Mouse (Mus musculus) myocyte (in vitro differentiated cells): ENCODE measurements around the gene Th. TPM values are rescaled to one million over a fixed set of nuclear protein-coding genes. Genes with fewer than 3 reads are reported as not detected.

ENCODE experiments used
- H3K27me3 ChIP-seq: one replicate; pipeline ENCODE4 v1.6.1; 2011; ENCODE audit not compliant: control insufficient read depth, insufficient read depth, insufficient read length
- H3K36me3 ChIP-seq: one replicate; pipeline ENCODE4 v1.6.1; 2011; ENCODE audit not compliant: control insufficient read depth, insufficient read depth
- H3K4me2 ChIP-seq: one replicate; pipeline ENCODE4 v1.6.1; 2011; ENCODE audit warnings: low read depth, control low read depth
- H3K4me3 ChIP-seq: one replicate; pipeline ENCODE4 v1.5.1; 2011; ENCODE audit warnings: mild to moderate bottlenecking, control low read depth, moderate library complexity
- H3K79me2 ChIP-seq: one replicate; pipeline ENCODE4 v1.6.1; 2011; ENCODE audit not compliant: control insufficient read depth, insufficient read depth
- H3ac ChIP-seq: one replicate; pipeline ENCODE4 v1.6.1; 2011; ENCODE audit not compliant: control insufficient read depth, insufficient read length
- CEBPB ChIP-seq: IDR thresholded peaks from 2 replicates; pipeline ENCODE4 v1.6.1; 2011; ENCODE audit warnings: mild to moderate bottlenecking, moderate library complexity; ENCODE audit not compliant: poor library complexity, insufficient read depth, severe bottlenecking
- E2F4 ChIP-seq: IDR thresholded peaks from one replicate; pipeline ENCODE4 v1.6.1; 2011; ENCODE audit warnings: mild to moderate bottlenecking, control low read depth, moderate library complexity; ENCODE audit not compliant: insufficient read depth
- MAX ChIP-seq: IDR thresholded peaks from one replicate; pipeline ENCODE4 v1.6.1; 2011; ENCODE audit warnings: low read depth, mild to moderate bottlenecking, control low read depth
- MYOD1 ChIP-seq, 3 experiments: IDR thresholded peaks; one replicate each; pipeline ENCODE4 v1.6.1; 2011; ENCODE audit warnings: control low read depth in 2 of 3, low read depth in 2 of 3, mild to moderate bottlenecking in 2 of 3, moderate library complexity in 1 of 3; ENCODE audit not compliant: insufficient read length in 2 of 3, control insufficient read depth in 1 of 3
- MYOG ChIP-seq, 3 experiments: IDR thresholded peaks; one replicate each; pipeline ENCODE4 v1.6.1; 2011; ENCODE audit warnings: control low read depth in 2 of 3, low read depth in 2 of 3, mild to moderate bottlenecking in 2 of 3; ENCODE audit not compliant: insufficient read length in 2 of 3, control insufficient read depth in 1 of 3, insufficient read depth in 1 of 3
- POLR2A ChIP-seq: IDR thresholded peaks from one replicate; pipeline ENCODE4 v1.6.1; 2011; ENCODE audit warnings: low read depth, mild to moderate bottlenecking, control low read depth, moderate library complexity; ENCODE audit not compliant: insufficient read length
- POLR2AphosphoS2 ChIP-seq: IDR thresholded peaks from one replicate; pipeline ENCODE4 v1.6.1; 2011; ENCODE audit warnings: low read depth, control low read depth; ENCODE audit not compliant: insufficient read length
- REST ChIP-seq: IDR thresholded peaks from one replicate; pipeline ENCODE4 v1.6.1; 2011; ENCODE audit warnings: mild to moderate bottlenecking, control low read depth, moderate library complexity; ENCODE audit not compliant: insufficient read depth, insufficient read length
- SRF ChIP-seq: IDR thresholded peaks from one replicate; pipeline ENCODE4 v1.6.1; 2011; ENCODE audit warnings: low read depth; ENCODE audit not compliant: control insufficient read depth, insufficient read length
- TCF12 ChIP-seq: IDR thresholded peaks from one replicate; pipeline ENCODE4 v1.6.1; 2011; ENCODE audit warnings: mild to moderate bottlenecking, control low read depth; ENCODE audit not compliant: poor library complexity, insufficient read depth, severe bottlenecking
- TCF3 ChIP-seq: IDR thresholded peaks from one replicate; pipeline ENCODE4 v1.6.1; 2011; ENCODE audit warnings: low read depth, control low read depth; ENCODE audit not compliant: insufficient read length
- USF1 ChIP-seq: IDR thresholded peaks from one replicate; pipeline ENCODE4 v1.6.1; 2011; ENCODE audit warnings: low read depth, mild to moderate bottlenecking, control low read depth, moderate library complexity
- polyA plus RNA-seq: library from polyadenylated mRNA; unstranded; fragments of >200 nt; fragmentation: generic; extraction: Trizol; gene quantifications from one replicate; pipeline ENCODE4 v1.2.1, GENCODE M21; 2012; ENCODE audit warnings: missing spikeins

The Th gene
- polyA plus RNA-seq, 1 experiment: not detected

DNA sequence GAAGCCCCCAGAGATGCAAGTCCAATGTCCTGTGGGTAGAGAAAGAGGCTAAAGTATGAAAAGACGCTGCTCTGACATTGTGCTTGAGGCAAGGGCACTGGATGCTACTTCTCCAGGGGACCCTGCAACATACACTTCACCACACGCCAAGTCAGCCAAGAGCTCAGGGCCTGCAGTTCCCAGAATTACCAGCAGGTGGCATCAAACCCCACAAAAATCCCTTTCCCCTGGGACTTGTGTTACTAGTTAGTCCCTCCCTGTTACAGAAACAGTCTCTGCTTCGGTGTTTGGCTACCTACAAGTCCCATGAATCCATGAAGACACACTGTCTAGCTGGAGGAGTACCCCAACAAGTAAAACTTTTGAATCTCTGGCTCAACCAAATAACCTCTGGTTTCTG lies 36.3 kb downstream of the Th start:
- H3K36me3 ChIP-seq: no peaks in the 10 kb centered on the region

DNA sequence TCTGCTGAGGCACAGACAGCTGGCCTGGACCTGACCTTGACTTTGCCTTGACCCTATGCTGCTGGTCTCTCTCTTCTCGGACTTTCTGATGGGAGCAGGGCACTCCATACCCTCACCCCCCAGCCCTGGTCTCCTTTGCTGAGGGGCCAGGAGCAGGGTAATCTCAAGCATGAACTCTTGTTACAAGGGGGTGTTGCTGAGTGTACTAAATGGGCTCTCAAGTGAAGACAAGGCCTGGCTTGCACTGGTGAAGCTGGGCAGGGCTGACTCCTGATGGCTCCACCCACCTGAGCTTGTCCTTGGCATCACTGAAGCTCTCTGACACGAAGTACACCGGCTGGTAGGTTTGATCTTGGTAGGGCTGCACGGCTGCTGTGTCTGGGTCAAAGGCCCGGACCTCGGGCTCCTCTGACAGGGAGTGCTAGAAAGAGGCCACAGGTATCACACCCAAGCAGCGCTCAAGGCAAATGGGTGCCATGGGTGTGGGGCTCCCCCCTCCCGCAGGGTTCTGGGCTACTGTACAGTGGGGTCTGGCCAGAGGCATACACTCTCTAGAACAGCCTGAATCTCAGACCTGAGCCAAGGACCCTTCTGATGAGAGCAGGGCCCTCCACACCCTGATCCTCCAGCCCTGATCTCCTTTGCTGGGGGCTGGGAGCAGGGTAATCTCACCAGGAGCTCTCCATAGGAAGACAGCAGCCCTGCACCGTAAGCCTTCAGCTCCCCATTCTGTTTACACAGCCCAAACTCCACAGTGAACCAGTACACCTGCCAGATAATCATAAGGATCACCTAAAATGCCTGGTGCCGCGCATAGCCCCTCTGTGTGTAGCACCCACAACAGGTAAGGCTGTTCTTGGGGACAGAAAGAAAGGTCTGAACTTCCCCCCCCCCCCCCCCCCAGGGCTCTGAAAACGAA lies 36.9 kb downstream of the Th start:
- no peak for TF ChIP-seq SRF
- TF ChIP-seq POLR2A: no peak
- no peak for TF ChIP-seq POLR2AphosphoS2
- no peak for TF ChIP-seq MYOG (IDR thresholded peaks at IDR 0.05; ENCODE audit: control insufficient read depth in 1 of 3, insufficient read depth in 1 of 3, insufficient read length in 2 of 3, low read depth in 2 of 3)
- TF ChIP-seq REST: no peak
- no peak for TF ChIP-seq TCF3
- no peak for TF ChIP-seq TCF12
- TF ChIP-seq USF1: no peak
- TF ChIP-seq MYOD1 (IDR thresholded peaks at IDR 0.05; ENCODE audit: control insufficient read depth in 1 of 3, insufficient read length in 2 of 3, low read depth in 2 of 3): no peak
- H3K79me2 ChIP-seq: no peaks in the 10 kb centered on the region
- no peak overlapping the region for H3K4me2 ChIP-seq
- H3ac ChIP-seq: no peak overlapping the region
- peaks cover 32% of the 10 kb centered on the region for H3K27me3 ChIP-seq
- H3K4me3 ChIP-seq: no peak overlapping the region
- H3K36me3 ChIP-seq: no peaks in the 10 kb centered on the region

More for the DNA sequence above, 36.3 kb downstream of the Th start:
- no peak for TF ChIP-seq TCF12
- TF ChIP-seq CEBPB: no peak
- TF ChIP-seq POLR2AphosphoS2: no peak
- no peak for TF ChIP-seq USF1
- TF ChIP-seq TCF3: no peak
- no peaks in the 10 kb centered on the region for H3K79me2 ChIP-seq
- peaks cover 39% of the 10 kb centered on the region for H3K27me3 ChIP-seq
- H3K4me2 ChIP-seq: no peak overlapping the region
- no peak overlapping the region for H3K4me3 ChIP-seq
- no peak overlapping the region for H3ac ChIP-seq

DNA sequence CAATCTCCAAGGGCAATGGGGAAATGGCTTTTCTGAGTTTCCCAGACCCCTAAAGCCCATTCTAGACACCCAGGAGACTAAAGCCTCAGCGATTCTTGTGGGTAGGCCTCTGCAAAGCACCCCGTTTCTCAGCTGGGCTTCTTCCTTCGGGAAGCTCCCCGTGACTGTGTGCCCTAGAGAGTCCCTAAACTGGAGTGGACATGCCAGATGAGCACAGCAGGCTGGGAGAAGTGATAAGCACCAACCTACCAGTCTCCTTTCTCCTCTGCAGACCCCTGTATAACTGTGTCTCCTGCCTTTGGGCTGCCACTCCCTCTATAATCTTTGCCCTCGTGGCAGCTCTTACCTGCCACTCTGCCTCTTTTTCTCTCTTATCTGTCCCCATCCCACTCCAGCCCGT lies 37.6 kb downstream of the Th start:
- TF ChIP-seq MYOD1 (IDR thresholded peaks at IDR 0.05; ENCODE audit: control insufficient read depth in 1 of 3, insufficient read length in 2 of 3, low read depth in 2 of 3) (no peak), POLR2AphosphoS2 (no peak), E2F4 (no peak), REST (no peak), MAX (no peak), TCF3 (no peak), MYOG (IDR thresholded peaks at IDR 0.05; ENCODE audit: control insufficient read depth in 1 of 3, insufficient read depth in 1 of 3, insufficient read length in 2 of 3, low read depth in 2 of 3) (no peak), POLR2A (no peak), TCF12 (no peak), USF1 (no peak), SRF (no peak), CEBPB (no peak)
- H3K4me2 ChIP-seq: no peak overlapping the region
- no peak overlapping the region for H3K4me3 ChIP-seq
- no peaks in the 10 kb centered on the region for H3K36me3 ChIP-seq
- no peaks in the 10 kb centered on the region for H3K79me2 ChIP-seq
- H3K27me3 ChIP-seq: peaks cover 28% of the 10 kb centered on the region
- no peak overlapping the region for H3ac ChIP-seq

DNA sequence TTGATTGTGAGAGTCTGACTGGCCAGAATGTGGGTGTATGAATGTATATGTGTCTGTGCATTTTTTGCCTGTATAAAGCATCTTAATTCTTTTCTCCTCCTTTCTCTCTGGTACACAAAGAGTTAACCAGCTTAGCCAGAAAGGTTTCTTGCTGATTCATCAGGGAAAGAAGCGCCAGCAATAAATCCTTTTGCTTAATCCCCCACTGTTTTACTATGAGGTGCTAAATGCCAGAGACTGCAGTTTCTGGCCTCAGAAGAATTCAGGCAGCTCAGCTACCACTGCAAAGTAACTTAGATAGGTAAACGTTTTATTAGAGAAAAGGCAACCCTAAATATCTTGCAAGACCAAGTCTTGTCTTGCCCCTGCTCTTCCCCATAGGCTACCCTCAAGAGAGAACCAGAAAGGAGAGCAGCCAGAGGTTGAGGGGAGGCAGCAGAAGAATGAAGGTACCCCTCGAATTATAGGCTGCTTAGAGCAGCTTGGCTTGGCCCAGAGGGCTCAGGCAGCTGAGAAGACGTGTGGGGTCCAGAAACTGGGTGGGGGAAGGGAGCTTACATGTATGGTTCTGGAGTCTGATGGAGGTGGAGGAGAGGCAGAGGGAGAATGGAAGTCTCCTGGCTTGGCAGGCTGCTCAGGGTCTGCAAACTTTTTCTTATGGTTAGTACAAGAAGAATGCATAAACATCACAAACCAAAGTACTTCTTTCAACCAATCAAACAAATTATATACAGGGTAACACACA lies 61.3 kb downstream of the Th start:
- Histone ChIP-seq H3K4me2 (no peak overlapping the region), H3ac (no peak overlapping the region), H3K27me3 (peaks cover 4% of the 10 kb centered on the region), H3K79me2 (no peaks in the 10 kb centered on the region), H3K4me3 (no peak overlapping the region), H3K36me3 (no peaks in the 10 kb centered on the region)
- TF ChIP-seq TCF3 (no peak), USF1 (no peak), TCF12 (no peak), POLR2AphosphoS2 (no peak), CEBPB (no peak), E2F4 (no peak), REST (no peak), SRF (no peak), MYOG (IDR thresholded peaks at IDR 0.05; ENCODE audit: control insufficient read depth in 1 of 3, insufficient read depth in 1 of 3, insufficient read length in 2 of 3, low read depth in 2 of 3) (no peak), POLR2A (no peak), MYOD1 (IDR thresholded peaks at IDR 0.05; ENCODE audit: control insufficient read depth in 1 of 3, insufficient read length in 2 of 3, low read depth in 2 of 3) (no peak), MAX (no peak)
